Mouse (Mus musculus) G1E-ER4 (cell line): Measurements from ENCODE around the gene 2210407C18Rik. TPM values are rescaled to one million over a fixed set of nuclear protein-coding genes. Genes with fewer than 3 reads are reported as not detected.

Experiments used
- GATA1 ChIP-seq: IDR thresholded peaks from one replicate; pipeline ENCODE4 v1.8.0; 2012; ENCODE audit warnings: low read length, inconsistent platforms
- polyA plus RNA-seq: library from polyadenylated mRNA; stranded (reverse); fragments of >175 nt; gene quantifications from 2 replicates; pipeline ENCODE4 v1.2.3, GENCODE M21; 2012

Gene 2210407C18Rik
- polyA plus RNA-seq, 1 experiment: not detected

DNA sequence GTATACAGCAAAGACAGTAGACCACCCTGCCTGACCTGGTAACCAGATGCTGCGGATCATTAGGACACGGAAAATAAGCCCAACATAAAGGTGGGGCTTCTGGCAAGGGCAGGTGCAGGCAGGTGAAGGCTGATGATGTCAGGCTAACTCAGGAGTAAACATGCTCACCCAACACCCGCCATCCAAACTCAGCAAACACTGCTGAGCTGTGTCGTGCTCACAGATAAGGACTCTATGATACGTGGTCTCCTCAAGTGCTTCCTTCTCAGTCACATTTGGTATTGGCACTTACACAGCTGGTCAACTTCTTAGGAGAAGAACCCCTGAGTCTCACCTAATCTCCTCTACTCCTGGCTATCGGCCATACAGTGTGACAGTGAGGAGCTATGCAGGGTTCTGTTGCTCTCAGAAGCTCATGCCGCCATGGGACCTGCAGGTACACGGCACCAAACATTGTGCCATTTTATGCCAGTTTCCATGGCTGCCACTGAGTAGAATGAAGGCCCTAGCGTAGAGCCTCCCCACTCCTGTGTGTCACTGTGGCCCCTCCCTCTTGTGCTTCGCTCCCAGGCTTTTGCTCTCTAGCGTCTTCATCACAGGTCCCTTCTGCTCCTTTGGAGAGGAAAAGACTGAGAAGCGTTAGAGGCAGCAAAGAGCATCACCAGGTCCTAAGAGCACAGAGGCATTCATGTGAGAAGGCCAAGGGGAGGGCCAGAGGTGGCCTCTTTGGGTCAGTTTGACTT is 9.5 kb downstream of the 2210407C18Rik start:
- no peak for TF ChIP-seq GATA1

DNA sequence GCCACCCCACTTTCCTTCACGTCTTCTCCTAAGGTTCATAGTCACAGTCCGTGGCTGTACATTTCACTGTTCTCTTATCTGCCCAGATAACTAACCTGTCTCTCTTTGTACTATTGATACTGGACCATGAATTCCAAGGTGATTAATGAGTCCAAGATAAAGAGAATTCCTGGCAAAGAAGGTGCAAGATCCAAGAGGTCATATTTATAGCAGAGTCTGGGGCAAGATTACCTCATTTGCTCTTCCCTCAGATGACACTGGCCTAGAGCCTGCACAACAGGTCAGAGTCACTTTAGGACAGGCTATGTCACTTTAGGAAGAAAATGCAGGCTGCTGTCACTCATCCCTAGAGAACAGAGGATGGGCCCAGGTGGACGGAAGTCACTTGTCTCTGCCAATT is 10.6 kb downstream of the 2210407C18Rik start:
- TF ChIP-seq GATA1: no peak

DNA sequence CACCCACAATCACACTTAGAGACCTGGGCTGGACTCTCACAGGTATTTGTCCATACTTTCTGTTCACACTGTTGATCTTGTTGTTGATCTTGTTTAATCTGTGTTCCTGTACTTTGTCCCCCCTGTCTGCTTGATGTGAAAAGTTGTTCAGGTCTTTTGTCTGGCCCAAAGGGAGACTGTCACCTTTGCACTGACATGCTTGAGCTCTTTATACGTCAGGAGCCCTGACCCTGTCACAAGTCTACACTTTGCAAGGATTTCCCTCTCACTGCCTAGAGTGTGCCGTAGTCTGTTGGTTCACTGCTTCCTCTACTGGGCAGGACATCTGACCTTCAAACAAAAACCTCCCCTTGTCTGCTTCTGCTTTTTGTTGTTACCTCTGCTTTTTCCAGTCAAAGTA is 11.2 kb downstream of the 2210407C18Rik start:
- TF ChIP-seq GATA1: no peak

DNA sequence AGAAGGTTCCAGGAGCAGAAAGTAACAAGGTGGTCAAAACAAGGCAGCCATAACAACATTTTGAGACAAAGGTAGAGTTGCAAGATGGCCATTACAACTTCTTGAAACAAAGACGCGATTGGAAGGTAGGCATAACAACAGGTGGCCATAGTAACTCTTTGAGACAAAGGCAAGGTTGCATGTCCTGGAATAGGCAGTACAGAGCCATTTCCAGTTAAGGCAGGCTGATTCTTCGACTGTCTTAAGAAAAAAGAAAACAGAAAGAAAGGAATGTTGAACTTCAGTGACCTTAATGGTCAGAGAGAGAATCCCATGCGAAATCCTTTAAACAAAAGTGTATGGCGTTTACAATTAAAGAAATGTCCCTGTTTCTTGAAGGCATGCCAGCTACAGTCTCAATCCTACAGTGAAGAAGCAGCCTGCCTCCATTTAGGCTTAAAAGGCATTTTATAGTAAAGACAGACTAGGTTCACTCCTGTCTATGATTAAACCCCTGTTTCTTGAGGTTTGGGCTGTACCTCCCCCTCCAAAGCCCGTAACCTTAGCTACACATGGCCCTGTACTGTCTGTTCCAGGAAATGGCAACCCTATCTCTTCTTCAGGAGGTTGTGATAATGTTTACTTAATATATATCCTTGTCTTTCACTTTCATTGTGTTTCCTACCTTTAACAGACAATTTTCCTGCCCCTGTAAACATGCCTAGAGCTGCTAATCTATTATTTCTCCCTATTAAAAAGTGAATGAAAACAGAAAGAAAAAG is 12.9 kb downstream of the 2210407C18Rik start:
- TF ChIP-seq GATA1: no peak

DNA sequence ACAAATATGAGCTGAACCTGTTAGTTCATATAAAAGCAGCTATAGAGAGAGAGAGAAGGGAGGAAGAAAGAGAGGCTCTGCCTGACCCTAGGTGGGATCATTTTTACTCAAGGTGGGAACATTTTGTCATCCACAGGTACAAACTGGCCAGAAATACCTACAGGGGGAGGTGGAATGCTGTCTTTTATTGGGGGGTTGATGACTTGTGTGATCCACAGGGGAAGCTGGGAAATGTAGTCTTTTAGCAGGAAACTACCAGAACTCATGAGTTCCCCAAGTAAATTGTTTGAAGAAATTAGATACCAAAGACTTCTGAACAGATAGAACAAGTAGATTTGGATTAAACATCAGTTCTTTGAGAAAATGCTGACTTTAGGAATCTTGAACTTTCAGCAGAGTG is 13.8 kb downstream of the 2210407C18Rik start:
- no peak for TF ChIP-seq GATA1

DNA sequence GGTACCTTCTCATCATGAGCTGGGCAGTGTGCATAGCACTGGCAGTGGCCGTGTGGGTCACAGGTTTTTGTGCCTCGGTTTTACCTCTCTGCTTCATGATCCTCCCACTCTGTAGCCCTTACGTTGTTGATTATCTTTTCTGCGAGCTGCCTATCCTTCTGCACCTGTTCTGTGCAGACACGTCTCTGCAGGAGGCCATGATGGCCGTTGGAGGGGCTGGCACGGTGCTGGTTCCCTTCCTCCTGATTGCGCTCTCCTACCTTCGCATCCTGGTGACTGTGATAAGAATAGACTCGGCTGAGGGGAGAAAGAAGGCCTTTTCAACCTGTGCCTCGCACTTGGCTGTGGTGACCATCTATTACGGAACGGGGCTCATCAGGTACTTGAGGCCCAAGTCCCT is 18.0 kb downstream of the 2210407C18Rik start:
- TF ChIP-seq GATA1: no peak

DNA sequence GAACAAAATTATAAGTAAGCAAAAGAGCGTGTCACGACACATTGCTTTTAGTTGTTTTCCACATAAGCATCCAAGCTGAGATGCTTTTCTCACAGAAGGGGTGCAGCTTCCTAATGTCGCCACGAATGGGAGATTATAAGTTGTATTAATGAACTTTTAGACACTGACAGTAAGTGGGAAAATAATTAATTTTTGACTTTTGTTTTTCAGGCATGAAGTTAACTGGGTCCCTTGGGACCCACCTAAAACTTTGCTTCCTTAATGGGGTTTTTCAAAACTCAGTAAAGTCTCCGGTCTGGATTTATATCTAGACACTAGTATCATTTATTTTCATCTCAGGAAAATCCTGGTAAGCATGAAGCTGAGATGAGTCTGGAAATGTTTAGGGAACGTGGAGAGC is 21.1 kb downstream of the 2210407C18Rik start, which contains the start of gene Olfr324:
Gene Olfr324, plus strand, starts transcription at position 301 of the 400 bp plus-strand sequence.
- no peak for TF ChIP-seq GATA1

DNA sequence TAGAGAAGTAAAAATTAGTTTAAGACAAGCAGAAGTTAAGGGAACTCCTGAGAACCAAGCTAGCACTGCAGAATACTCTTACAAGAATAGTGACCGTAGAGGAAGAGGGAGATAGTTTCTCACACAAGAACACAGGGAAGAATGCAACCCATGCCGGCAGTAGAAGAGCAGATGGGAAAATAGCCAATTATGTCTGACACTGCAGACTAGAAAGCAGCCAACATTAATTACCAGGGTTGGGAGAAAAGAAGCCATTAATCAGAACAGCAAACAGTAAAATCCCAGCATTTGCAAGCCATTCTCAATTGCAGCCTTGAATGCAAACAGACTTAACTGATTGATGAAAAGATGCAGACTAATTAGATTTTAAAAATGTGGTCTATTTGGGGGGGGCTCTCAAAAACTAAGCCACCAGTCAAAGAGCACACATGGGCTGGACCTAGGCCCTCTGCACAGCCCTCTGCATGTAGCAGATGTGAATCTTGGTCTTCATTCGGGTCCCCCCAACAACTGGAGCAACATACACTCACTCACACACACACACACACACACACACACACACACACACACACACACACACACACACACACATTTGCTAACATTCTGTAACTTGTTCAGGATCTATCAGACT is 27.1 kb downstream of the 2210407C18Rik start:
- no peak for TF ChIP-seq GATA1

DNA sequence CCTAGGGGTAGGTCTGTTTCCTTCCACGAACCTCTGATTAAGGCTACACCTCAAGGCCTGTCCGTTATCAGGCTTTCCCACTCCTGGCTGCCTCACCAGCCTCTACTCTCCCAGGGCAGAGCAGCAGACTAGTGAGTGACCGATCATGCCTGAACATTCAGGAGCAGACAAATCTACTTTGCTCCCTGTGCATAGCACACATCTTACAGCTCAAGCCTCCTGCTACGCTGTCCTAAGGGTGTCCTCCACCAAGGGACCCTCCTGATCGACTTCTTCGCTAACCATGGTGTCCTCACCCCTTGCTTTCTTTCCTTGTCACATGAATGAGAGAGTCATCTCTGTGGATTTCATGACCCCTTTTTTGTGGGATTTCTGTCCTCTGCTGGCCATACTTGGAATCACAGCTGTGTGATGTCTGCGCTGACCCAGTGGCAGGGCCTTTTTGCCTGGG is 28.0 kb downstream of the 2210407C18Rik start:
- TF ChIP-seq GATA1: no peak

DNA sequence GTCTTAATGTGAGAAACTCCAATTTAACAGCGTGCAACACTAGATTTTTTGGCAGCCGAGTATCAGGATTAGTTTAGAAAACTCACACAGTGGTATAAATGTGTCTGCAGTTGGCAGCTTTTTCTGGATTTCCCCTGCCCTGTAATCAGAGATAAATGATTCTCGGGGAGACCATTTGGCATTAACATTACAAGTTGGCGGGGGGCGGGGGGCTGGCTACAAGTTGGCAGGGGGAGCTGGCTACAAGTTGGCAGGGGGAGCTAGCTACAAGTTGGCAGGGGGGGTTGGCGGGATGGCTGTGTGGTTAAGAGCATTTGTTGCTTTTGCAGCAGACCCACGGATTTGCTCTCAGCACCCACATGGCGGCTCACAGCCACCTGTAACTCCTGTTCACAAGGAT is 37.2 kb downstream of the 2210407C18Rik start:
- TF ChIP-seq GATA1: no peak

DNA sequence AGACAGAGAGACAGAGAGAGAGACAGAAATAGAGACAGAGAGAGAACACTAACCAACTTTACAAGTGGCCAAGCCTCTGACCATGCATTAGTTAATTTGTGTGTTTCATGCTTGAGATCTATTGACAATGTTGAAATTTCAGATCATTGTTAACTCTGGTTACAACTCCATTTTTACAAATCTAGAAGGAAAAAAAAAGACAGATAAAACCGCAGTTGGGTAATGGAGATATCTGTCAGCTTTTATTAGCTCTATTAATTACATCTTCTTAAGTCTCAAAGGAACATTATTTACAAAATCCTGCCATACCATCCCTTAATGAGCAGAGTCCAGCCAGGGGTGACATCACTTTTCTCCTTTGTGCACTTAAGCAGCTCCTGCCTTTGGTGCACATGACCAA is 38.4 kb downstream of the 2210407C18Rik start, which contains the start of gene Olfr325:
Gene Olfr325, plus strand, starts transcription at position 301 of the 400 bp plus-strand sequence.
- TF ChIP-seq GATA1: no peak

DNA sequence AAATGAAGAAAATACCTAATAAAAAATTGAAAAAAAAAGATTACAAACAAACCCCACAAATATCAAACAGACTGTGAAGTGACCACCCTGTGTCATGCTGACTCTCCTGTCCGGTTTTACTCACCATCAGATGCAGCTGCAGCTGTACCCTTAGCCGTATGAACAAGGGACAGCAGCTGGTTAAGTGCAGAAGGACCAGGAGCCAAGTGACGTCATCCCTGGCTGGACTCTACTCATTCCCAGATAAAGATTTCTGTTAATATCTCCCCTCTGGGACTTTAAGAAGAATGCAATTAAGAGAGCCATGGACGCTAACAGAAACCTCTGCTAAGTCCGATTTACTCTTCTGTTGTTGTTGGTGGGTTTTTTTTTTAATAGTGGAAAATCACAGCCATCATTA is 45.5 kb downstream of the 2210407C18Rik start, which contains the start of gene Olfr224:
Gene Olfr224, minus strand, starts transcription at position 149 of the 400 bp plus-strand sequence.
- no peak for TF ChIP-seq GATA1

Other genes with a start within 250 kb of the 2210407C18Rik start
- gene Lypd8, start 237.0 kb downstream of the 2210407C18Rik start, polyA plus RNA-seq: not detected in 2 replicates
- gene 1810065E05Rik, start 195.0 kb downstream of the 2210407C18Rik start, polyA plus RNA-seq: not detected in 2 replicates
- not detected in 2 replicates for gene Gm12253, start 183.5 kb downstream of the 2210407C18Rik start, polyA plus RNA-seq
- gene Lypd9, start 163.2 kb downstream of the 2210407C18Rik start, polyA plus RNA-seq: not detected in 2 replicates
- not detected in 2 replicates for gene Olfr30, start 153.8 kb downstream of the 2210407C18Rik start, polyA plus RNA-seq
- gene Olfr332, start 123.5 kb downstream of the 2210407C18Rik start, polyA plus RNA-seq: not detected in 2 replicates
- gene Olfr331, start 113.5 kb downstream of the 2210407C18Rik start, polyA plus RNA-seq: not detected in 2 replicates
- not detected in 2 replicates for gene Olfr330, start 81.2 kb downstream of the 2210407C18Rik start, polyA plus RNA-seq
- not detected in 2 replicates for gene Olfr329-ps, start 69.7 kb downstream of the 2210407C18Rik start, polyA plus RNA-seq
- gene Olfr328, start 60.4 kb downstream of the 2210407C18Rik start, polyA plus RNA-seq: not detected in 2 replicates
- not detected in 2 replicates for gene Olfr224, start 45.5 kb downstream of the 2210407C18Rik start, polyA plus RNA-seq
- gene Olfr325, start 38.3 kb downstream of the 2210407C18Rik start, polyA plus RNA-seq: not detected in 2 replicates
- not detected in 2 replicates for gene Olfr324, start 21.0 kb downstream of the 2210407C18Rik start, polyA plus RNA-seq
- not detected in 2 replicates for gene Olfr323, start 14.4 kb upstream of the 2210407C18Rik start, polyA plus RNA-seq
- not detected in 2 replicates for gene Trim58, start 24.4 kb upstream of the 2210407C18Rik start, polyA plus RNA-seq
- not detected in 2 replicates for gene Olfr322, start 42.7 kb upstream of the 2210407C18Rik start, polyA plus RNA-seq
- gene Olfr320, start 65.0 kb upstream of the 2210407C18Rik start, polyA plus RNA-seq: not detected in 2 replicates
- not detected in 2 replicates for gene Olfr319, start 83.1 kb upstream of the 2210407C18Rik start, polyA plus RNA-seq
- not detected in 2 replicates for gene Olfr318, start 107.9 kb upstream of the 2210407C18Rik start, polyA plus RNA-seq
- not detected in 2 replicates for gene Olfr317, start 123.1 kb upstream of the 2210407C18Rik start, polyA plus RNA-seq
- gene Olfr316, start 136.7 kb upstream of the 2210407C18Rik start, polyA plus RNA-seq: not detected in 2 replicates
- not detected in 2 replicates for gene Olfr315, start 157.1 kb upstream of the 2210407C18Rik start, polyA plus RNA-seq
- not detected in 2 replicates for gene Olfr314, start 166.9 kb upstream of the 2210407C18Rik start, polyA plus RNA-seq
- not detected in 2 replicates for gene Fam183b, start 185.9 kb upstream of the 2210407C18Rik start, polyA plus RNA-seq
- not detected in 2 replicates for gene Olfr313, start 198.9 kb upstream of the 2210407C18Rik start, polyA plus RNA-seq
- not detected in 2 replicates for gene Olfr312, start 213.2 kb upstream of the 2210407C18Rik start, polyA plus RNA-seq
- gene Olfr311, start 223.2 kb upstream of the 2210407C18Rik start, polyA plus RNA-seq: not detected in 2 replicates
- 0.12 and 0.42 TPM in 2 replicates for gene Gm12258, start 231.1 kb upstream of the 2210407C18Rik start, polyA plus RNA-seq